Mouse (Mus musculus): ENCODE results near the gene Toe1.

DNA sequence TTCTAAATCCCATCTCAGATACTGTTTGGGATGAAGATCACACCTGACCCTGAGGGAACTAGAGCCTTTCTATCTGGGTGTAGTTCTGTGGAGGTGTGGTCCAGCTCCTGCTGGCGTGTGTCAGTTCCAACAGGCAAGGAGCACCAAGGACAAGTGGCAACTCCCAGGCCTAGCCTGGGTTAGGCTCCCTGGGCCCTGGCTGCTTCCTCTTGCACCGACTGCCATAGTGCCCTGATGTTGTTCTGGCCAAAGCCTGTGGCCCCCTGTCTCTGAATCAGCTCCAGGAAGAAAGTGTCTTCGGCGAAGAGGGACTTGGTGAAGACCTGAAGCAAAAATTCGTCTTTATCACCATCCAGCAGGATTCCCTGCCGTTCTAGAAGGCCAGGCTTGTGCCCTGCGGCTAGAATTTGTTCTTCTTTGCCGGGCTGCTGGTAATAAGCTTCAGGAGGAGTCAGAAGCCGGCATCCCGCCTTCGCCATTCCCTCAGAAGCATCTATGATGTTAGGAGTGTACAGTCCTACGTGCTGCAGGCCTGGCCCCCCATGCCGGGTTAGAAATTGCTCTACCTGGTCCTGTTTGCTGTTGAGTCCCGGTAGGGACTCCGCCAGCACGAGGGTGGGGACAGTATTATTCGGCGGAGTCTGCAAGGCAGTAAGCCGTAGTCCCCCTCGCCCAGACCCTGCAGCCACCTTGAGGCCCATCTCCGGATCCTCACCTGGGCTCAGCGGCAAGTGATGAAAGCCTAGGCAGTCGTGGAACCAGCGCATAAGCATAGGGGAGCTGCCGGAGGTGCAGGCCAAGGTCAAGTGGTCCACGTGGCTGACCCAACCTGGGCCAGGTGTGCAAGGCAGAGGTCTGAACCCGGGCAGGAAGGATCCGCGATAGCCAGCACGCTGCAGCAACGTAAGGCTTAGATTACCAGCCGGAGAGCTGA is 12.8 kb upstream of the Toe1 start:
- no peak for TF ChIP-seq TAL1 (IDR thresholded peaks at IDR 0.05; ENCODE audit: low read length)
- no peak for TF ChIP-seq GATA1 (IDR thresholded peaks at IDR 0.05; ENCODE audit: low read length)

All from erythroblast, embryonic 14.5 days (primary cell).